Mouse (Mus musculus) heart, postnatal 0 days (tissue): ENCODE results near the gene Mafg.

ENCODE experiments used
- CTCF ChIP-seq: IDR thresholded peaks from 2 replicates; pipeline ENCODE4 v1.5.1; 2016; ENCODE audit warnings: antibody characterized with exemption, control low read depth, low read depth
- EP300 ChIP-seq: IDR thresholded peaks from 2 replicates; pipeline ENCODE4 v1.6.1; 2016; ENCODE audit warnings: antibody characterized with exemption, low read depth

DNA sequence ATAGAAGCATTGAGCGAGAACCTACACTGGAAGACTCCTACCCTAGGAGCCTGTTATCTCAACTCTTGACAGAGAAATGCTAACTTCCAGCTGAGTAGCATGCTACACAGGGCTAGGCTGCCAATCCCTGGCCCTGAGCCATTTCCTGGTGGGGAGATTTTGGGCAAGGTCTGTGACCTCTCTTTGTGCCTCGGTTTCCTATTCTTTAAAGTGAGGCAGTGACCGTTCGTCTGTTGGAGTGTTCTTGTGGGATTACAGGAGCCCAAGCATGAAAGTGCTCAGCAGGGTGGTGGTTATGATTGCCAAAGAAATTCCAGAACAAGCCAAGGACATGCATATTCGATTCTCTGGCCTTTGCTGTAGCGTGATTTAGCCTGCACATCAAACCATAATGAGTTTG, 29.4 kb upstream of the Mafg start:
- TF ChIP-seq CTCF (no peak), EP300 (no peak)
